Mouse (Mus musculus) macrophage (primary cell): ENCODE measurements around the gene Irf3. TPM values are rescaled to one million over a fixed set of nuclear protein-coding genes. Genes with fewer than 3 reads are reported as not detected.

ENCODE experiments used
- H3K27ac ChIP-seq: fragments of 350-480 bp; formaldehyde crosslinking; 2 replicates; pipeline ENCODE4 v1.9.0; 2021
- H3K36me3 ChIP-seq: fragments of 350-480 bp; formaldehyde crosslinking; 2 replicates; pipeline ENCODE4 v1.9.0; 2021; ENCODE audit errors: inconsistent target
- H3K4me3 ChIP-seq: fragments of 350-480 bp; formaldehyde crosslinking; 2 replicates; pipeline ENCODE4 v1.9.0; 2021; ENCODE audit errors: inconsistent target
- H3K79me2 ChIP-seq: fragments of 350-480 bp; formaldehyde crosslinking; 2 replicates; pipeline ENCODE4 v1.9.0; 2021; ENCODE audit errors: inconsistent target
- WGBS: methylation state at CpG from one replicate; pipeline ENCODE4 v1.1.7; 2026; ENCODE audit warnings: inconsistent platforms; ENCODE audit not compliant: missing documents; 5-methylcytosine and 5-hydroxymethylcytosine counted together
- polyA plus RNA-seq: library from polyadenylated mRNA; stranded (reverse); fragments of 250-400 nt; gene quantifications from 3 replicates; pipeline ENCODE4 v1.2.4, GENCODE M21; 2018; ENCODE audit warnings: inconsistent platforms
- total RNA-seq, 78 experiments: library from RNA; depleted of rRNA; stranded (reverse); fragments of 250-400 nt; gene quantifications; 1 replicate in 9 of 78; 2 replicates in 24 of 78; 3 replicates in 43 of 78; 4 replicates in 2 of 78; pipeline ENCODE4 v1.2.4; 2018; ENCODE audit warnings: inconsistent platforms in 56 of 78

Gene Irf3
- 100 to 1,000 TPM; 142 to 546 (median 308) TPM for total RNA-seq (2018; cell fraction: chromatin; rRNA removed)
- total RNA-seq (2018; cell fraction: cytosol; rRNA removed): 10 to 100 TPM; 29.0 to 55.1 (median 41.6) TPM
- 100 to 1,000 TPM in 25 of 26 experiments, 10 to 100 TPM in 1; 96.5 to 497 (median 179) TPM for total RNA-seq (2018; cell fraction: nucleus; rRNA removed)
- polyA plus RNA-seq: 30.9 to 55.5 TPM (median 35.0 TPM) in 3 replicates

DNA sequence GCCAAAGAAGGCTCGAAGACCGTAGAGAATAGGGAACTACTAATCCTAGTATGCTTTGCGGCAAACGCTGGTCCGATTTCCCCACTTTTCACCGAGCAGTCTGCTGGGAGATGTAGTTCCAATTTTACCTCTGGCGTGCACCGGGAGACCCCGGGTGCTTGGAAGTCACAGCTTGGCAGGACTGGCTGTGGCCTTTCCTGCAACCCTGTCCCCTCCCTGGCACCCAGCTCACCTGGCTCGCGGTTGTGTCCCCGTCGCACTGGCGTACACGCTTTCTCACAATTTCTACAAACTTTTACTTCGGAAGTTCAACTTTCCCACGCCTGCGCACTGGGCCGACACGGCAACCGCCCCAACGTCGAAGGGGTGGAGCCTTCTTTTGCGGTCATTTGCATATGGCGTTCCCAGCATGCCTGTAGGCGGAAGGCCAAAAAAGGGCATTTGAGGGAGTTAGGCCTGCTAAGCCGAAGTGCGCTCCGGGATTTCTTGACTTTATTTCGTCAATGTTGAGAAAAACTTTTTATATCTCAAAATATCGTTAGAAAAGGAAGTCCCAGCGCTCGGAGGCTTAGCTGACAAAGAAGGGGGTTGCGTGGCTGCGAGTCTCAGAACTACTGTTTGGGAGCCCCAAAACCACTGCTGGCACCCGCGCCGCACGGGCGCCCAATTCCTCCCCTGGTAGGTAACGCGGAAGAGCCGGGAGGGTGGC lies at the start of gene Irf3:
Irf3 (plus strand) TSS at position 418 of the 709 bp plus-strand sequence.
- Histone ChIP-seq H3K36me3 (peaks cover 38% of the 10 kb centered on the region), H3K27ac (peak within 1 kb of the TSS; percentile 84), H3K79me2 (peaks cover 42% of the 10 kb centered on the region), H3K4me3 (peak within 1 kb of the TSS; percentile 93)
- under 1% methylated on average over 43 of the region's 43 CpGs for WGBS

DNA sequence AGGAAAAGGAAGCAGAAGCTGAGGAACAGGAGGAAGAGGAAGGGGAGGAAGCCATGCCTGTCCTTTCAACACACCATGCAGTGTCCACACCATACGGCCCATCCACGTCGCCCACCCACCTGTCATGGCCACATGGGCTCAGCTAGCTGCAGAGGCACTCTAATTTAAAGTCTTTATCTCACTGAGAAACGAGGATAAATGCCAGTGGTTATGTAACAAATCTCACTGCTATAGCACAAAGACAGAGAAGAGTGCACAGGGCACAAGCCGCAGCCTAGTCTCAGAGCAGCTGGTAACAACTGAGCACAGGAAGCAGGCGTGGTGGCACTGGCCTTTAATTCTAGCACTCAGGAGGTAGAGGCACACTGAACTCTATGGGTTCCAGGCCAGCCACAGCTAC lies 47.5 kb upstream of the Irf3 start:
- no peaks in the 10 kb centered on the region for H3K36me3 ChIP-seq
- H3K27ac ChIP-seq: no peak overlapping the region
- 21% methylated on average over 6 of the region's 6 CpGs for WGBS
- H3K4me3 ChIP-seq: no peak overlapping the region
- no peaks in the 10 kb centered on the region for H3K79me2 ChIP-seq

DNA sequence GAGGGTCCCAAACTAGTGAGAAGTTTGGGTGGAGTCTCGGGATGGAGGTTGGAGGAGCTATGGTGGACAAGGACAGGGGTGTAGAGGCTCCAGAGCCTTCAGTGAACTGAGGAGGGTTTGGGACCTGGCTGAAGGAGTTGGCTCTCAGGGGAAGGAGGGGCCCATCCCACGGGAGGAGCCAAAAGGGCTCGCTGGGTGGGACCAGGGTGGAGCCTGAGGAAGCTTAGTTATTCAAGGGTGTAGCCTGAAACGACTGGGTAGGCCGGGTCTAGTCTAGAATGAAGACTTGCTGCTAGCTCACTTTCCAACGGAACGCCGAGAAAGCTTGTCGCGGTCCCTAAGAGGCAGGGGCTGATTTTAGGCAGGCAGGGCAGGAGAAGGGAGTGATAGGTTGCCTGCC lies 45.5 kb upstream of the Irf3 start:
- H3K36me3 ChIP-seq: no peaks in the 10 kb centered on the region
- peak overlapping the region; percentile 50 for H3K4me3 ChIP-seq
- peak overlapping the region; percentile 38 for H3K27ac ChIP-seq
- no peaks in the 10 kb centered on the region for H3K79me2 ChIP-seq
- under 1% methylated on average over 10 of the region's 10 CpGs for WGBS

DNA sequence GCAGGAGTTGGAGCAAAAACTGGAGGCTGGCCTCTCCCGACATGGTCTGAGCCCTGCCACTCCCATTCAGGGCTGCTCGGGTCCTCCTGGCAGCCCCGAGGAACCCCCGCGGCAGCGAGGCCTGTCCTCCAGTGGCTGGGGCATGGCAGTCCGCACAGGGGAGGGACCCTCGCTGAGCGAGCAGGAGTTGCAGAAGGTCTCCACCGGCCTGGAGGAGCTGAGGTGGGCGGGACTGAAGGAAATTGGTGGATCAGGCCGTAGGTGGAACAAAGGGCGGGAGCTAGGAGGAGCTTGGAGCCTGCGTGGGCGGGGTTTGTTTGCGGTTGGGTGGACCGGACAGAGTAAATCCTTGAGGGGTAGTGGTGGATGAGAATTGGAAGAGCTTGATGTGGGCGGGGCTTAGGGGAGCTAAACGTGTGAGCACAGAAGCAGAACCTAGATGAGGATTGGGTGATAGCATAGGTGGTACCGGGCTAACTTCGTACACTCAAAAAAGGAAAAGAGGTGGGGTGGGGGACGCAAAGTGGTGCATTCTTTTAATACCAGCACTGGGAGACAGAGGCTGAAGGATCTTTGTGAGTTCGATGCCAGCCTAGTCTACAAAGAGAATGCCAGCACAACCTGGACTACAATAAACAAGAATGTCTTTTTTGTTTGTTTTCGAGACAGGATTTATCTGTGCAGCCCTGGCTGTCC lies 44.7 kb upstream of the Irf3 start:
- Histone ChIP-seq H3K79me2 (no peaks in the 10 kb centered on the region), H3K36me3 (no peaks in the 10 kb centered on the region), H3K27ac (peak overlapping the region; percentile 38), H3K4me3 (peak overlapping the region; percentile 50)
- WGBS: 5% methylated on average over 24 of the region's 24 CpGs

DNA sequence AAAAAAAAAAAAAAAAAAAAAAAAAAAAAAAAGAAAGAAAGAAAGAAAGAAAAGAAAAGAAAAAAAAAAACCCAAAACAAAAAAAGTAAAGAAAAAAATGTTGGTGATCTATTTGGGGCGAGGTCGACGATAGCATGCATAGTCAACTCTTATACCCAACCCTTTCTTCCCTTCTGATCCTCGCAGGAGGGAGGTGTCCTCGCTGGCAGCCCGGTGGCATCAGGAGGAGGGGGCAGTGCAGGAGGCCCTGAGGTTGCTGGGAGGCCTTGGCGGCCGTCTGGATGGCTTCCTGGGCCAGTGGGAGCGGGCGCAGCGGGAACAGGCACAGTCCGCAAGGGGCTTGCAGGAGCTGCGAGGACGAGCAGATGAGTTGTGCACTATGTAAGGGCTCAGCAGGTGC lies 43.9 kb upstream of the Irf3 start:
- H3K79me2 ChIP-seq: no peaks in the 10 kb centered on the region
- H3K27ac ChIP-seq: no peak overlapping the region
- H3K36me3 ChIP-seq: no peaks in the 10 kb centered on the region
- 82% methylated on average over 11 of the region's 14 CpGs for WGBS
- H3K4me3 ChIP-seq: no peak overlapping the region

DNA sequence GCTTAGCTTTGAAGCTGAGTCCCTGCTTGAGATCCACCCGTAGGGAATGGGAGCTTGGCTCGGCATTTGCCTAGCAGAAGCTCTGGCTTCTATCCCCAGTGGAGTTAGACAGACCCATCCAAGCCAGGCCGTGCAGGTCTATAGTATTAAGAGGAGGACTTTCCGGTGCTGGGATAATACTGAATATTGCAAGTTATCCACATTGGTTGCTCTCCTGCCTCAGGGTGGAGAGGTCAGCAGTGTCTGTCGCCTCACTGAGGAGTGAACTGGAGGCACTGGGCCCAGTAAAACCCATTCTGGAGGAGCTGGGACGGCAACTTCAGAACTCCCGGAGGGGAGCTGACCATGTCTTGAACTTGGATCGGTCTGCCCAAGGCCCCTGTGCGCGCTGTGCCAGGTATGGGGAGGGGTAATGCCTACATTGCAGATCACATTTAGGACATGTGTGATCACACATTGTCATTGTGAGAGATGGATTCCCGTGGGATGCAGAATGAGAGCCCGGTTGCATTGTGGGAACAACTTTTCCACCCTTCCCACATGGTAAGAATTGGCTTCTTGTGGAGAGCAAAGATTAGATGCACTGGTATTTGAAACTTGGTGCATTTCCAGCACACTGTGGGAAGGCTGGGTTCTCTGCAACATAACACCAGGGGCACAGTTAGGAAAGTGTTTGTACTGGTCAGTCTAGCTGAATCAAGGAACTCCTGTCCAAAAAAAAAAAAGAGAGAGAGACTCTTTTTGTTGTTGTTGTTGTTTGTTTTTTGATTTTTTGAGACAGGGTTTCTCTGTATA lies 43.2 kb upstream of the Irf3 start:
- Histone ChIP-seq H3K36me3 (no peaks in the 10 kb centered on the region), H3K79me2 (no peaks in the 10 kb centered on the region), H3K27ac (no peak overlapping the region), H3K4me3 (no peak overlapping the region)
- 98% methylated on average over 10 of the region's 12 CpGs for WGBS

DNA sequence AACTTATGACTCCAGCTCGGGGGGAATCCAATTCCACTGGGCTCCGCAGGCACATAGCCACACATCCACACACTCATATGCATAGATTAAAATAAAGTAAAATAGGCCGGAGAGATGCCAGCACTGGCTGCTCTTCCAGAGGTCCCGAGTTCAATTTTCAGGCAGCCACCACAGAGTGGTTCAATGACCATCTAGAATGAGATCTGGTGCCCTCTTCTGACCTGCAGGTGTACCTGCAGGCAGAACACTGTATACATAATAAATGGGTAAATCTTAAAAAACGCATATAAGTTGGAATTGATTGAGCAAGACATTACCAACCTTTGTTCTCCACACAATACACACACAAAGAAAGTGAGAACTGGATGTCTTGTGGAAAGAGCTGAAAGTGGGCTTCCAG lies 41.8 kb upstream of the Irf3 start:
- WGBS: 41% methylated on average over 5 of the region's 5 CpGs
- Histone ChIP-seq H3K4me3 (no peak overlapping the region), H3K27ac (no peak overlapping the region), H3K36me3 (no peaks in the 10 kb centered on the region), H3K79me2 (no peaks in the 10 kb centered on the region)

DNA sequence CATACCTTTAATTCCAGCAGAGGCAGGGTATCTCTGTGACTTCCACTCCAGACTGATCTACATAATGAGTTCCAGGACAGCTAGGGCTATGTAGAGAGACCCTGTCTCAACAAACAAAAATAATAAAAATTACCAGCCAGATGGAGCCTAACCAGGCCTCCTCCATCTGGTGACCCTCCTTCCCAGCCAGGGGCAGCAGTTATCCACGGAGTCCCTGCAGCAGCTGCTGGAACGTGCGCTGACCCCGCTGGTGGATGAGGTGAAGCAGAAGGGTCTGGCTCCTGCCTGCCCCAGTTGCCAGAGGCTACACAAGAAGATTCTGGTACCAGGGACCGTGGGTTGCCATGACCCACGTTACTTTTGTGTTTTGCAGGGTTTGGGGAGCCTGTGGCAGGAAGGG lies 41.2 kb upstream of the Irf3 start:
- Histone ChIP-seq H3K36me3 (no peaks in the 10 kb centered on the region), H3K79me2 (no peaks in the 10 kb centered on the region), H3K27ac (no peak overlapping the region), H3K4me3 (no peak overlapping the region)
- 91% methylated on average over 6 of the region's 6 CpGs for WGBS

DNA sequence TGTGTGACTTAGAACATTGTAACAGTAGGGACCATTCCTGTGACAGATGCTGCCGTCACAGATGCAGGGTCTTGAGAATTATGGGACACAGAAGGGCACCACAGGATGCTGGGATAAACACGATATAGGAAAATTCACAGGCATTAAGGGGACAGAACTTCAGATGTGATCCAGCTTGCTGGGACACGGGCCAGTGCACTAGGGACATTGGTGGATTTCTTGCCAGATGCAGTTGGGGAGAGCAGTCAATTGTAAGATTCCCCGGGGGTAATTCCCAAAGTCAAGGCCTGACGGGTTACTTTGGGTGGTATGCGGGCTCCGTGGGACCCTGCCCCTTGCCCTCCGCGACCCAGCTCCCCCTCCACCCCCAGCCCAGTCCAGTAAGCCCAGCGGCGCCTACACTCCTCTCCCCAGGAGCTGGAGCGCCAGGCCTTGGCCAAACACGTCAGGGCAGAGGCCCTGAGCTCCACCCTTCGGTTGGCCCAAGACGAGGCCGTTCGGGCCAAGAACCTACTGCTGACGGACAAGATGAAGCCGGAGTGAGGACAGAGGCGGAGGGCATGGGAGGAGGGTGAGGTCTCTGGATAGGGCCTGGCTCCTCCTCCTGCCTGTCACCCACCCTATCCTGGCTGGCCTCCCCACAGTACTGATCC lies 40.1 kb upstream of the Irf3 start:
- Histone ChIP-seq H3K27ac (no peak overlapping the region), H3K4me3 (no peak overlapping the region), H3K36me3 (no peaks in the 10 kb centered on the region), H3K79me2 (no peaks in the 10 kb centered on the region)
- 94% methylated on average over 20 of the region's 20 CpGs for WGBS

DNA sequence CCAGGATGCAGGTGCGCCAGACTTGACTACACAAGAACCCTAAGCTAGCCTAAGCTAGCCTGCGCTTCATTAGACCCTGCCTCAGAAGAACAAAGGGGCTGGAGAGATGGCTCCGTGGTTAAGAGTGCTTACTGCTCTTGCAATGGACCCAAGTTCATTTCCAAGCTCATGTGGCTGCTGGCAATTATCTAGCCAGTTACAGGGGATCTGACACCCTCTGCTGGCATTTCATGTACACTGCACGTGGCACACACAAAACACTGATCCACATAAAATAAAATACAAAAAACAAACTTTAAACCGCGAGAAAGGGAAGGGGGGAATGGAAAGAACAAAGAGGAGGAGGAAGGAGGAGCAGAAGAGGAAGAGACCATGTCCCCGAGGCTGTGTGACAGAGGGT lies 39.2 kb upstream of the Irf3 start:
- Histone ChIP-seq H3K4me3 (no peak overlapping the region), H3K36me3 (no peaks in the 10 kb centered on the region)
- 30% methylated on average over 7 of the region's 7 CpGs for WGBS

DNA sequence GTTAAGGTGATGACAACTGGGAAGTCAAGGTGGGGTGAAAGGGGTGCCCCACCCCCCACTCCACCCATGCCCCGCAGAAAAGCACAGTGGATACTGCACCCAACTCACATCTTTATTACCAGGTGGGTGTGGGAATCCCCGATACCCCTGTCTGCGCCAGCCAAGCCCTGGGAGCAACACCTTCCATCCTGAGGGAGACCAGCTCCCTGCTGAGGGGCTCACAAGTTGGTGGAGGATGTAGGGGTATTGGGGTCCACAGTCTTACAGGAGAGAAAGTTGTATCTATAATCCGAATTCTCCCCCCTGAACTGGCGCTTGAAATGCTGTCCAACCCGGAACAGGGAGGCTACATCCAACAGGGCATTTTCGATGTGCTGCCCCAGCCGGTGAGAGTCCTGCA lies 38.2 kb upstream of the Irf3 start:
- no peak overlapping the region for H3K4me3 ChIP-seq
- H3K79me2 ChIP-seq: no peaks in the 10 kb centered on the region
- H3K36me3 ChIP-seq: no peaks in the 10 kb centered on the region
- H3K27ac ChIP-seq: no peak overlapping the region
- WGBS: 89% methylated on average over 8 of the region's 8 CpGs

More for the DNA sequence above, 39.2 kb upstream of the Irf3 start:
- Histone ChIP-seq H3K27ac (no peak overlapping the region), H3K79me2 (no peaks in the 10 kb centered on the region)

DNA sequence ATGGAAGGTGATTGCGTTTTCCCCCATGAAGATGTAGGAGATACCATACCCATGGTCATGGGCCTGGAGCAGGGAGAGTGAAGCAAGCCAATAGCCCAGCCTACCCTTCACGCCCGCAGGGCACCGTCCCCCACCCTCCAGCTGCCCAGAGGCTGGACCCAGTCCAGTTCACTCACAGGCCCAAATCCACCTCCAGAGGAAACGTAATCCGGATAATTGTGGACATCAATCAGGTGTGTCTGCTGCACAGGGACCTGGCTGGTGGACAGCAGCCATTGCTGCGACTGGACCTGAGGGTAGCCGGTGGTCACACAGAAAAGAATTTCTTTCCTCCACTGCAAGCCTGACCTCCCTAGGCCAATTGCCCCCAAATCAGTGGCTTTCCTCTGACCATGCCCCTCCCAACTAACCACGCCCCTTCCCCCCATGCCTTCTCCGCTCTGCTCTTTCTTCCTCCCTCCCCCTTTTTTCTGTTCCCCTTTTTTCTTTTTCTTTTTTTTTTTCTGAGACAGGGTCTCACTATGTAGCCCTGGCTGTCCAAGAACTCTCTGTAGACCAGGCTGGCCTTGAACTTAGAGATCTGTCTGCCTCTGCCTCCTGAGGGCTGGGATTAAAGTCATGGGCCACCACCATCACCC lies 37.5 kb upstream of the Irf3 start:
- H3K27ac ChIP-seq: no peak overlapping the region
- H3K4me3 ChIP-seq: no peak overlapping the region
- H3K79me2 ChIP-seq: no peaks in the 10 kb centered on the region
- H3K36me3 ChIP-seq: no peaks in the 10 kb centered on the region
- 56% methylated on average over 10 of the region's 10 CpGs for WGBS

DNA sequence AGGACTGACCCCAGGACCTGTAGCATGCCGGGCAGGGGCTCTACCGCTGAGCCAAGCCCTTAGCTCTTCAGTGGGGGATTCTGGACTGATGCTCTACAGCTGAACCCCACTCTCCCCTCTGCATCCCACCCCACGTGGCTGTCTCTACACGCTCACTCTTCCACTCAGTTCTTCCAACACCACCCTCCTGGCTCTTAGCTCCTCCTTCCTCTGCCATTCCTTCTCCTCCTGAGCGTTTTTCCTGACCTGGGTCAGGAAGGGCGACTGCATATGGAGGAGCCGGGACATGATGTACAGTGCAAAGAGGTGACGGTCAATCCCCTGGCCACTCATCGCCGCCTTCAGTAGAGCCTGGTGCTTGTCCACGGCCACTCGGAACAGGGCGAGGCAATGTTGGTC lies 36.9 kb upstream of the Irf3 start:
- 92% methylated on average over 13 of the region's 13 CpGs for WGBS
- no peak overlapping the region for H3K27ac ChIP-seq
- no peaks in the 10 kb centered on the region for H3K36me3 ChIP-seq
- no peaks in the 10 kb centered on the region for H3K79me2 ChIP-seq
- H3K4me3 ChIP-seq: no peak overlapping the region

DNA sequence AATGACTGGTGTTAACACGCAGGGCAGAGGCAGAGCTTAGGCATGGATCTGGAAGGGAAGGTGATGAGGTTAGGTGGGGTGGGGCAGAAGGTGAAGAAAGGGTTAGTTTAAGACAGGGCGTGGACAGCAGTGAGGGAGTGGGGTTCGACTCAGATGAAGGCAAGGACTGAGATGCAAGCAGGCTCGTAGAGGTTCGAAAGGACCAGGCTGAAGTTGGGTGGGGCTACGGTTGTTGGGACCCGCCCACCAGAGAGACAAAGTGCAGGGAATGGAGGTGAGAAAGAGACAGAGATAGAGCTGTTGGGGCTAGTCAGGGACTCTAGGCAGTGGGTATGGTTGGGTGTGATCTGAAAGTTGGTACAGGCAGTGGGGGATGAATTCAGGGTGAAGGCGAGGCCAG lies 35.1 kb upstream of the Irf3 start:
- H3K36me3 ChIP-seq: no peaks in the 10 kb centered on the region
- 84% methylated on average over 8 of the region's 8 CpGs for WGBS

More for the DNA sequence above, 35.1 kb upstream of the Irf3 start:
- Histone ChIP-seq H3K27ac (no peak overlapping the region), H3K79me2 (no peaks in the 10 kb centered on the region), H3K4me3 (no peak overlapping the region)
